Mouse (Mus musculus) megakaryocyte, embryonic 14.5 days (primary cell): ENCODE measurements around the gene Aldh2.

Source experiments
- FLI1 ChIP-seq: IDR thresholded peaks from 2 replicates; pipeline ENCODE4 v1.6.1; 2012; ENCODE audit warnings: low read length, inconsistent platforms, mixed read lengths
- GATA1 ChIP-seq: IDR thresholded peaks from 3 replicates; pipeline ENCODE4 v1.6.1; 2012; ENCODE audit warnings: mixed read lengths, low read length, inconsistent platforms, borderline replicate concordance

- TF ChIP-seq FLI1 (no peak), GATA1 (no peak)
Measured at GRCm38 (mm10) chr5:121637296-121637695, 43.7 kb upstream of the Aldh2 start.
